ENCODE assay signal across 11 mouse cellular contexts in genomic region chr3:126609795-126610451, GRCm38 (mm10). TPM values are rescaled to one million over a fixed set of nuclear protein-coding genes. Genes with fewer than 3 reads are reported as not detected.
DNase-seq lines count a peak whose midpoint lies in the region; ATAC-seq lines count a peak whose summit lies in the region.
"Had no signal": no experiment of that assay in that cellular context is flagged by ENCODE, and none has a peak within 500 bp of the region (broad histone marks: within the 10 kb centered on the region; RNA-seq: fewer than 3 reads in every experiment).

No protein-coding gene starts in this region.

- intact Hi-C loops in left cerebral cortex, postnatal 14 days (cut with DNase I): no loop called here

- H3K9ac ChIP-seq in heart, embryonic 14.5 days (ENCODE audit: low read length): no peak overlapping the region; the same call in 1 of the 2 replicates
- no peak overlapping the region for H3K9ac ChIP-seq in lung, embryonic 15.5 days

- H3K27me3 ChIP-seq in heart, embryonic 14.5 days (ENCODE audit: control insufficient read depth, insufficient read depth, low read length): no peaks in the 10 kb centered on the region
- no peaks in the 10 kb centered on the region for H3K27me3 ChIP-seq in lung, embryonic 15.5 days

- no peak; the same call in 1 of the 2 replicates for ATAC-seq in heart, embryonic 14.5 days (ENCODE audit: insufficient number of reproducible peaks, insufficient read depth, low FRiP score, low read depth)
- ATAC-seq in lung, embryonic 15.5 days (ENCODE audit: borderline replicate concordance, extremely low read depth, low FRiP score, low TSS enrichment): peak; percentile 41; the same call in 1 of the 2 replicates

- DNase-seq in heart, adult 8-10 months (ENCODE audit: low spot score): no peak
- peak; percentile 31 for DNase-seq in thymus, postnatal 4 days
- DNase-seq in thymus, postnatal 25 days: no peak
- DNase-seq in yolk sac, embryonic 10.5 days (ENCODE audit: low spot score): peak; percentile 49
- no peak for DNase-seq in adrenal gland, postnatal 14 days
- DNase-seq in left cerebral cortex, postnatal 14 days (ENCODE audit: low spot score in 2 of 2): no peak
- DNase-seq: cerebellum, adult 11-12 months; kidney, adult 18-20 months had no signal

- peak overlapping the region; percentile 22; the same call in 1 of the 2 replicates for H3K4me2 ChIP-seq in heart, embryonic 14.5 days (ENCODE audit: low read length)
- H3K4me2 ChIP-seq in lung, embryonic 15.5 days: peak overlapping the region; percentile 11; the same call in 1 of the 2 replicates

- peaks cover 23 to 64% of the 10 kb centered on the region in 2 experiments for H3K4me1 ChIP-seq in heart, embryonic 14.5 days (ENCODE audit: control insufficient read depth in 2 of 2, insufficient read depth in 2 of 2, low read length in 2 of 2)
- H3K4me1 ChIP-seq in lung, embryonic 15.5 days: peaks cover 28% of the 10 kb centered on the region

- peak overlapping the region; percentile 19 to 27; a peak in 2 of 4 replicates for H3K27ac ChIP-seq in heart, embryonic 14.5 days (replicated peaks in 1 of 2; ENCODE audit: control insufficient read depth in 1 of 2, insufficient read depth in 1 of 2, low read depth in 2 of 2, low read length in 2 of 2)
- H3K27ac ChIP-seq in lung, embryonic 15.5 days: no peak overlapping the region

- H3K36me3 ChIP-seq in heart, embryonic 14.5 days (ENCODE audit: control insufficient read depth, insufficient read depth, low read length): 0 out of 2 replicates have a peak, but pooled peaks cover 13% of the 10 kb centered on the region
- H3K36me3 ChIP-seq in lung, embryonic 15.5 days: no peaks in the 10 kb centered on the region

- no peak overlapping the region for H3K4me3 ChIP-seq in heart, embryonic 14.5 days (ENCODE audit: control insufficient read depth in 1 of 2, insufficient read depth in 1 of 2, low read depth in 1 of 2, low read length in 2 of 2)
- no peak overlapping the region for H3K4me3 ChIP-seq in lung, embryonic 15.5 days
- H3K4me3 ChIP-seq: myocyte had no signal

- 40% methylated on average over 14 of the region's 14 CpGs for whole genome bisulfite sequencing in heart, embryonic 14.5 days
- 44% methylated on average over 14 of the region's 14 CpGs for WGBS in lung, embryonic 15.5 days

- H3K9me3 ChIP-seq in heart, embryonic 14.5 days (ENCODE audit: control insufficient read depth, low read length): no peaks in the 10 kb centered on the region
- H3K9me3 ChIP-seq in lung, embryonic 15.5 days: no peaks in the 10 kb centered on the region

RNA-seq across cellular contexts. Expression of gene Camk2d, which starts 13.8 kb away (rescaled TPM):
- polyA plus RNA-seq in heart, embryonic 14.5 days (2014; fragmentation: Nextera tagmentation; extraction: Ambion mirVana): 149 and 154 TPM in 2 replicates
- total RNA-seq in heart, adult 8-10 months (2022): 100 to 1,000 TPM; 135 to 156 (median 140) TPM
- 35.1 and 39.0 TPM in 2 replicates for polyA plus RNA-seq in lung, embryonic 15.5 days (2015; fragmentation: Nextera tagmentation; extraction: Ambion mirVana)
- total RNA-seq in adrenal gland, postnatal 14 days (2021): 78.9 and 95.8 TPM in 2 replicates
- total RNA-seq in left cerebral cortex, postnatal 14 days (2021): 100 to 1,000 TPM; 150 to 176 TPM

Comparison
In these comparisons a context has a peak if more than half of its experiments do, and no peak if none do; other contexts are left out.
1. DNase-seq: peak in thymus, postnatal 4 days (single experiment) and yolk sac, embryonic 10.5 days (single experiment); none in heart, adult 8-10 months (single experiment), thymus, postnatal 25 days (single experiment), adrenal gland, postnatal 14 days (single experiment) and left cerebral cortex, postnatal 14 days (0 of 2).